Mouse (Mus musculus): ENCODE measurements around the gene Tpcn1.
A peak's percentile ranks its signal among the peaks of the same experiment; 100 is the strongest.

- TF ChIP-seq CTCF (IDR thresholded peaks at IDR 0.05; ENCODE audit: low read depth) (0 out of 2 replicates have a peak, but pooled peaks have one; percentile 5), EP300 (IDR thresholded peaks at IDR 0.05; ENCODE audit: low read depth) (no peak; the same call in 1 of the 2 replicates)
These were observed 902 bp downstream of the Tpcn1 start for GRCm38 (mm10) chr5:120587616-120587926.
